Mouse (Mus musculus): ENCODE data around the gene Camkv. TPM values are rescaled to one million over a fixed set of nuclear protein-coding genes. Genes with fewer than 3 reads are reported as not detected.
A peak's percentile ranks its signal among the peaks of the same experiment; 100 is the strongest.

Camkv gene
- polyA plus RNA-seq, 1 experiment from 2014 or later: 2.0 TPM

GRCm38 (mm10) chr9:107968531-107968930 lies 33.1 kb downstream of the Camkv start:
- H3K27me3 ChIP-seq (ENCODE audit: control insufficient read depth, insufficient read depth, low read depth, low read length): no peaks in the 10 kb centered on the region
- ATAC-seq (ENCODE audit: low read depth): no peak
- peaks cover 7% of the 10 kb centered on the region for H3K36me3 ChIP-seq (ENCODE audit: control insufficient read depth, insufficient read depth, low read length)
- H3K9ac ChIP-seq (ENCODE audit: low read length): no peak overlapping the region
- no peak overlapping the region for H3K27ac ChIP-seq (ENCODE audit: low read length)
- H3K4me1 ChIP-seq (replicated peaks; ENCODE audit: control insufficient read depth, insufficient read depth, low read length): no peaks in the 10 kb centered on the region
- H3K9me3 ChIP-seq (ENCODE audit: control insufficient read depth, low read length): no peaks in the 10 kb centered on the region
- WGBS: 87% methylated on average over 7 of the region's 7 CpGs
- no peak overlapping the region for H3K4me2 ChIP-seq (ENCODE audit: low read depth, low read length)
- H3K4me3 ChIP-seq (ENCODE audit: low read length): no peak overlapping the region

GRCm38 (mm10) chr9:107970311-107970710 lies 34.8 kb downstream of the Camkv start:
- H3K4me1 ChIP-seq (replicated peaks; ENCODE audit: control insufficient read depth, insufficient read depth, low read length): no peaks in the 10 kb centered on the region
- H3K36me3 ChIP-seq (ENCODE audit: control insufficient read depth, insufficient read depth, low read length): peaks cover 7% of the 10 kb centered on the region
- ATAC-seq (ENCODE audit: low read depth): no peak
- H3K4me2 ChIP-seq (ENCODE audit: low read depth, low read length): no peak overlapping the region
- H3K27ac ChIP-seq (ENCODE audit: low read length): no peak overlapping the region
- no peak overlapping the region for H3K9ac ChIP-seq (ENCODE audit: low read length)
- H3K27me3 ChIP-seq (ENCODE audit: control insufficient read depth, insufficient read depth, low read depth, low read length): no peaks in the 10 kb centered on the region
- no peak overlapping the region for H3K4me3 ChIP-seq (ENCODE audit: low read length)
- H3K9me3 ChIP-seq (ENCODE audit: control insufficient read depth, low read length): no peaks in the 10 kb centered on the region
- WGBS: 69% methylated on average over 5 of the region's 5 CpGs

GRCm38 (mm10) chr9:107971690-107972541 lies 36.4 kb downstream of the Camkv start:
- H3K4me2 ChIP-seq (ENCODE audit: low read depth, low read length): no peak overlapping the region
- no peak overlapping the region for H3K27ac ChIP-seq (ENCODE audit: low read length)
- H3K9ac ChIP-seq (ENCODE audit: low read length): no peak overlapping the region
- ATAC-seq (ENCODE audit: low read depth): peak; percentile 55
- peaks cover 7% of the 10 kb centered on the region for H3K36me3 ChIP-seq (ENCODE audit: control insufficient read depth, insufficient read depth, low read length)
- no peaks in the 10 kb centered on the region for H3K4me1 ChIP-seq (replicated peaks; ENCODE audit: control insufficient read depth, insufficient read depth, low read length)
- H3K9me3 ChIP-seq (ENCODE audit: control insufficient read depth, low read length): no peaks in the 10 kb centered on the region
- no peaks in the 10 kb centered on the region for H3K27me3 ChIP-seq (ENCODE audit: control insufficient read depth, insufficient read depth, low read depth, low read length)
- no peak overlapping the region for H3K4me3 ChIP-seq (ENCODE audit: low read length)
- WGBS: 57% methylated on average over 8 of the region's 8 CpGs

DNA sequence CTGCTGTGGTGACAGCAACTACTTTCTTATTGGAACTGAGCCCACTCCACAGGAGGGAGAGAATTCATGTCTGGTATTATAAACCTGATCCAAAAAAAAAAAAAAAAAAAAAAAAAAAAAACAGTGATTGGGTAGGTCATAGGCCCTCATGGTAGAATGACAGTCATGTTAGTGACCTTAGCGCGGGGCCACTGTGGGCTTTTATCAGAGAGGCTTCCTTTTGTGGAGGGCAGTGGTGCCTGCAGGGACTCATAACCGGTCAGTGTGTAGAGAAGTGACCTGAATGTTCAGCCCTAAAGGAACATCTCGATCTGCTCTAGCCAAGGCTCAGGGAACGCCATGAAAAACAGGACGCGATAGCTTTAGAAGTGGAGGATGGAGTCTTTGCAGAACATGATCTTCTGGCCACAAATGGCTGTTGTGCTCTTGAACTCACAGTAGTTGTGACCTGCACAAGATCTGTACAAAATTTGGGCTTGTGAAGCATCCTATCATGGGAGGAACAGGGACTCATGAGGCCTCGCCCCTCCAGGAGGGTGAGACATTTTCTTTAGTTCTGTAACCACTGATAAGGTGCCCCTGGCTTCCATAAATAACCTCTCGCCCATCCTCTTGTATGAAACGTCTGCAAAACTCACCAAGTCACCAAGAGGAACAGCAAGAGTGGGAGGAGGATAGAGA lies 39.2 kb downstream of the Camkv start:
- Histone ChIP-seq H3K4me1 (replicated peaks; ENCODE audit: control insufficient read depth, insufficient read depth, low read length) (no peaks in the 10 kb centered on the region), H3K36me3 (ENCODE audit: control insufficient read depth, insufficient read depth, low read length) (no peaks in the 10 kb centered on the region; the same call in none of the 2 replicates), H3K4me2 (ENCODE audit: low read depth, low read length) (no peak overlapping the region), H3K9ac (ENCODE audit: low read length) (no peak overlapping the region), H3K27ac (ENCODE audit: low read length) (no peak overlapping the region), H3K4me3 (ENCODE audit: low read length) (no peak overlapping the region), H3K27me3 (ENCODE audit: control insufficient read depth, insufficient read depth, low read depth, low read length) (no peaks in the 10 kb centered on the region), H3K9me3 (ENCODE audit: control insufficient read depth, low read length) (no peaks in the 10 kb centered on the region)
- ATAC-seq (ENCODE audit: low read depth): no peak
- 73% methylated on average over 10 of the region's 10 CpGs for WGBS

DNA sequence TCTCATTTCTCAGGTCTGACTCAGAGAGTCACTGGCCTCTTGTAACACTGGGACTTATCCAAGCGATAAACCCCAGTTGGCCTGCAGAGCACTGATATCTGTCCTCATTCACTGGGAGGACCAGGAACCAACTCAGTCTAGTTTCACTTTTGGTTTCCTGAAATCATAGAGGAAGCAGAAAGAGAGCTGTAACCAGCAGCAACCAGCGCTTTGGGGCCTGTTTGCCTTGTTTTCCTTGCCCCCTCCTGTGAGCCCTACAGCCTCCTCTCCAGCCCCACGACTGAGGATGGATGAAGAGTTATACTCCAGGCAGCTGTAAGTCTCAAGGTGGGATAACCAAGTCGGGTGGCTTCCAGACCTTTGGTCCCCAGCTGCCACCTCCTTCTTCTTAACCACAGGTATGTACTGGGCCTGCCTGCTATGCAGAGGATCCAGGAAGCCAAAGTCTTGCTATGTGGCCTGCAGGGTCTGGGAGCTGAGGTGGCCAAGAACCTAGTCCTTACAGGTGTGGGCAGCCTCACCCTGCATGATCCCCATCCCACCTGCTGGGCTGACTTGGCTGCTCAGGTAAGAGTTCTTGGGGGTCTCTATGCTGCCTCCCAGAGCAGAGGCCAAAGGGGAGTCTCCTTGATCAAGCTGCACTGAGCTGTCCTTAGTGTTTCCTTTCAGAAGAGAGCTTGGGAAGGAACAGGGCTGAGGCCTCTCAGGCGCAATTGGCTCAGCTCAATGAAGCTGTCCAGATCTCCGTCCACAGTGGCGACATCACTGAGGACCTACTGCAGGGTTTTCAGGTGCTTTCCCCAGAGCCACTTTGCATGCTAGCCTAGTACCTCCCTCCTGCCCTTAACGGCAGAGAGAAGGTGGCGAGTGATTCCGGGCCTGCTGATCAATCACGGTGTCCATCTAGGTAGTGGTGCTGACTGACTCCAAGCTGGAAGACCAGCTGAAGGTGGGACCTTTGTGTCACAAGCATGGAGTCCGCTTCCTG lies 40.2 kb downstream of the Camkv start, which contains the start of gene Uba7:
Uba7 (plus strand) TSS at position 107 of the 988 bp plus-strand sequence.
- peak; percentile 30 for ATAC-seq (ENCODE audit: low read depth)
- 65% methylated on average over 12 of the region's 12 CpGs for WGBS

DNA sequence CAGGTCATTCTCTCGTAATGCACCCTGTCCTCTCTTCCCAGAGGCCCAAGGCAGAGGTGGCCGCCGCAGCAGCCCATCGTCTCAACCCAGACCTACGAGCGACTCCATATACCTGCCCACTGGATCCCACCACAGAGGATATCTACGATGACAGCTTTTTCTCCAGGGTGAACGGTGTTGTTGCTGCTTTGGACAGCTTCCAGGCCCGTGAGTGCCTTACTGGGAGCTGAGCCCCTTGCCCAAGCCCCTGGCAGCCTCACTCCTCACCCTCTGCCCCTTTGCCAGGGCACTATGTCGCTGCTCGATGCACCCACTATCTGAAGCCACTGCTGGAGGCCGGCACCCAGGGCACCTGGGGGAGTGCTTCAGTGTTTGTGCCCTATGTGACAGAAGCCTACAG lies 43.3 kb downstream of the Camkv start:
- H3K4me3 ChIP-seq (ENCODE audit: low read length): no peak overlapping the region
- H3K4me2 ChIP-seq (ENCODE audit: low read depth, low read length): no peak overlapping the region
- H3K9ac ChIP-seq (ENCODE audit: low read length): no peak overlapping the region
- no peak overlapping the region for H3K27ac ChIP-seq (ENCODE audit: low read length)
- peaks cover 39% of the 10 kb centered on the region for H3K4me1 ChIP-seq (replicated peaks; ENCODE audit: control insufficient read depth, insufficient read depth, low read length)
- no peak for ATAC-seq (ENCODE audit: low read depth)
- no peaks in the 10 kb centered on the region for H3K27me3 ChIP-seq (ENCODE audit: control insufficient read depth, insufficient read depth, low read depth, low read length)
- WGBS: 79% methylated on average over 12 of the region's 12 CpGs
- H3K36me3 ChIP-seq (ENCODE audit: control insufficient read depth, insufficient read depth, low read length): no peaks in the 10 kb centered on the region
- no peaks in the 10 kb centered on the region for H3K9me3 ChIP-seq (ENCODE audit: control insufficient read depth, low read length)

More for the DNA sequence above, 40.2 kb downstream of the Camkv start, which contains the start of gene Uba7:
- no peaks in the 10 kb centered on the region for H3K27me3 ChIP-seq (ENCODE audit: control insufficient read depth, insufficient read depth, low read depth, low read length)
- H3K4me2 ChIP-seq (ENCODE audit: low read depth, low read length): peak within 1 kb of the TSS; percentile 38
- peaks cover 8% of the 10 kb centered on the region for H3K4me1 ChIP-seq (replicated peaks; ENCODE audit: control insufficient read depth, insufficient read depth, low read length)
- H3K9ac ChIP-seq (ENCODE audit: low read length): peak within 1 kb of the TSS; percentile 54
- peak within 1 kb of the TSS; percentile 67 for H3K27ac ChIP-seq (ENCODE audit: low read length)
- no peaks in the 10 kb centered on the region; the same call in none of the 2 replicates for H3K36me3 ChIP-seq (ENCODE audit: control insufficient read depth, insufficient read depth, low read length)
- peak within 1 kb of the TSS; percentile 31 for H3K4me3 ChIP-seq (ENCODE audit: low read length)
- no peaks in the 10 kb centered on the region for H3K9me3 ChIP-seq (ENCODE audit: control insufficient read depth, low read length)

DNA sequence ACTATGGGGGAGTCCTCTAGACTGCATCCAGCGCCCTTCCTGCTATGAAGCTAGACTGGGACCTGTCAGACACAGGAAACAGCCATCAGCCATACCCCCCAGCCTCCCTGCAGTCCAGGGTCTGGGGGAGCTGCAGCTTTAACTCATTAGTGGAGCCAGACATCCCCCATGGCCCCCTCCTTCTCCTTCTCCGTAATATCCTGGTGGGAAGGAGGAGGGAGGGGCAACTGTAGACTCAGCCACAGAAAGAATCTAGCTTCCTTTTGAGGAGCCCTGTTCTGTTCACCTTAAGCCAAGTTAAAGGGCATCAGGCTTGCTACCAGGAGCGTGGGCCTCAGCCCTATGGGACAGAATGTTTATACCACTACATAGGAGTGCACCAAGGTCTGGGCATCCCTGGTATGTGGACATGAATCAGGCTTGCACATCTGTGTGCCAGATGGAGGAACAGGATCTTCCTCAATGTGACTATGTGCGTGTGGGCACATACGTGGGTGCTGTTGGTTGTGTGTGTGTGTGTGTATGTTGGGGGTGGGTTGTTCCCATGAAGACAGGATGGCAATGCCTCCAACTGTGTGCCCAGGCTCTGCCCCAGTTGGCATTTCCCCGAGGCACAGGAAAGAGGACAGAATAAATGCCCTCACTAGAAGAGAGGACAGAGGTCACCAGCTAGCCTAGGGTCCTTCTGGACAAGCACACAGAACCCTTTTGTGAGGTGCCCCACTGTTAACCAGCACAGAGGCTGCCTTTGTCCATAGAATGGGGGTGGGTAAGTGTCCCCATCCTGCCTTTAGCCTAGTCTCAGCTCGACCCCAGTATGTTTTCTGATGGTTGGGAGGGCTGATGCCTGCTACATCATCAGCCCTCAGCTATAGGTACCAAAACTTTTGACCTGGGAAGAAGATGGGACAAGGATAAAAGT lies 46.5 kb downstream of the Camkv start:
- WGBS: 22% methylated on average over 7 of the region's 7 CpGs
- H3K4me2 ChIP-seq (ENCODE audit: low read depth, low read length): peak overlapping the region; percentile 86
- no peaks in the 10 kb centered on the region for H3K9me3 ChIP-seq (ENCODE audit: control insufficient read depth, low read length)
- peak overlapping the region; percentile 100 for H3K27ac ChIP-seq (ENCODE audit: low read length)
- peaks cover 40% of the 10 kb centered on the region for H3K4me1 ChIP-seq (replicated peaks; ENCODE audit: control insufficient read depth, insufficient read depth, low read length)
- H3K27me3 ChIP-seq (ENCODE audit: control insufficient read depth, insufficient read depth, low read depth, low read length): no peaks in the 10 kb centered on the region
- H3K36me3 ChIP-seq (ENCODE audit: control insufficient read depth, insufficient read depth, low read length): no peaks in the 10 kb centered on the region
- peak overlapping the region; percentile 82 for H3K9ac ChIP-seq (ENCODE audit: low read length)
- peak overlapping the region; percentile 74 for H3K4me3 ChIP-seq (ENCODE audit: low read length)
- peak; percentile 39 for ATAC-seq (ENCODE audit: low read depth)

- peaks cover 40% of the 10 kb centered on the region for H3K4me1 ChIP-seq (replicated peaks; ENCODE audit: control insufficient read depth, insufficient read depth, low read length)
- no peaks in the 10 kb centered on the region for H3K9me3 ChIP-seq (ENCODE audit: control insufficient read depth, low read length)
- H3K27me3 ChIP-seq (ENCODE audit: control insufficient read depth, insufficient read depth, low read depth, low read length): no peaks in the 10 kb centered on the region
- peak within 1 kb of the TSS; percentile 100 for H3K27ac ChIP-seq (ENCODE audit: low read length)
- peak within 1 kb of the TSS; percentile 74 for H3K4me3 ChIP-seq (ENCODE audit: low read length)
- peak within 1 kb of the TSS; percentile 82 for H3K9ac ChIP-seq (ENCODE audit: low read length)
- H3K36me3 ChIP-seq (ENCODE audit: control insufficient read depth, insufficient read depth, low read length): no peaks in the 10 kb centered on the region
- peak; percentile 84 for ATAC-seq (ENCODE audit: low read depth)
- WGBS: 15% methylated on average over 14 of the region's 14 CpGs
- H3K4me2 ChIP-seq (ENCODE audit: low read depth, low read length): peak within 1 kb of the TSS; percentile 86
Observed at GRCm38 (mm10) chr9:107982681-107983346, 47.3 kb downstream of the Camkv start, which contains the start of gene Gm20661. Gene Gm20661 (plus strand): TSS chr9:107983058.

Data from lung, embryonic 16.5 days (tissue).